Mouse (Mus musculus) brain, adult 10 weeks (tissue): ENCODE data around the gene Neurod6. TPM values are rescaled to one million over a fixed set of nuclear protein-coding genes. Genes with fewer than 3 reads are reported as not detected.

ENCODE experiments used
- polyA plus RNA-seq: library from polyadenylated mRNA; stranded (reverse); fragments of 350-450 nt; fragmentation: Illumina TruSeq; extraction: RNeasy Lipid Tissue Mini Kit (QIAGEN cat#74804); gene quantifications from one replicate; pipeline ENCODE4 v1.2.3, GENCODE M21; 2015; ENCODE audit warnings: low read depth, low replicate concordance

Gene Neurod6
- polyA plus RNA-seq: 93.2 TPM

GRCm38 (mm10) chr6:55680974-55681373, at the start of gene Neurod6:
Gene Neurod6 (minus strand): TSS chr6:55681263.

Other genes starting within 250 kb of the Neurod6 start
- gene Adcyap1r1, start 229.3 kb downstream of the Neurod6 start, polyA plus RNA-seq: 84.3 TPM
- gene Itprid1, start 155.6 kb upstream of the Neurod6 start, polyA plus RNA-seq: 0.65 TPM